Mouse (Mus musculus) heart, embryonic 10.5 days (tissue): ENCODE results near the gene Tpgs1. TPM values are rescaled to one million over a fixed set of nuclear protein-coding genes. Genes with fewer than 3 reads are reported as not detected.

Experiments
- DNase-seq: peaks from one replicate; pipeline ENCODE4 v3.0.0-alpha.2; 2017; ENCODE audit warnings: low spot score
- H3K27ac ChIP-seq: fragments of 300-500 bp; sonication (generic); 2 replicates; pipeline ENCODE4 v1.5.1; 2016; ENCODE audit warnings: mild to moderate bottlenecking
- H3K27me3 ChIP-seq: fragments of 300-500 bp; sonication (generic); 2 replicates; pipeline ENCODE4 v1.6.1; 2016; ENCODE audit warnings: mild to moderate bottlenecking; ENCODE audit not compliant: poor library complexity, insufficient read depth, severe bottlenecking
- H3K36me3 ChIP-seq: fragments of 300-500 bp; sonication (generic); 2 replicates; pipeline ENCODE4 v1.6.1; 2016; ENCODE audit warnings: mild to moderate bottlenecking, moderate library complexity
- H3K4me1 ChIP-seq: fragments of 300-500 bp; sonication (generic); 2 replicates; pipeline ENCODE4 v1.6.1; 2016; ENCODE audit warnings: mild to moderate bottlenecking
- H3K4me3 ChIP-seq: fragments of 300-500 bp; sonication (generic); 2 replicates; pipeline ENCODE4 v1.5.1; 2016; ENCODE audit warnings: mild to moderate bottlenecking, moderate library complexity
- H3K9me3 ChIP-seq: fragments of 300-500 bp; sonication (generic); 2 replicates; pipeline ENCODE4 v1.6.1; 2016; ENCODE audit warnings: mild to moderate bottlenecking, moderate library complexity
- WGBS: fragments of 180-500 bp; shearing (Covaris S2); methylation state at CpG from one replicate; pipeline ENCODE4 v1.1.7; 2016; 5-methylcytosine and 5-hydroxymethylcytosine counted together
- polyA plus RNA-seq: library from polyadenylated mRNA; unstranded; fragments of >200 nt; fragmentation: Nextera tagmentation; extraction: Ambion mirVana; gene quantifications from 2 replicates; pipeline ENCODE4 v1.2.1, GENCODE M21; 2016

Gene Tpgs1
- polyA plus RNA-seq, 1 experiment from 2014 or later = 59.4 TPM

GRCm38 (mm10) chr10:79671396-79672087 is 2.4 kb downstream of the Tpgs1 start:
- peaks cover 16% of the 10 kb centered on the region; the same call in 1 of the 2 replicates for H3K36me3 ChIP-seq
- H3K9me3 ChIP-seq = no peaks in the 10 kb centered on the region
- H3K4me3 ChIP-seq = no peak overlapping the region
- no peak for DNase-seq
- peaks cover 32% of the 10 kb centered on the region for H3K4me1 ChIP-seq
- WGBS = 83% methylated on average over 6 of the region's 6 CpGs
- H3K27ac ChIP-seq = no peak overlapping the region
- no peaks in the 10 kb centered on the region for H3K27me3 ChIP-seq

- Histone ChIP-seq H3K9me3 (no peaks in the 10 kb centered on the region), H3K4me1 (peaks cover 32% of the 10 kb centered on the region), H3K36me3 (peaks cover 16% of the 10 kb centered on the region; the same call in 1 of the 2 replicates), H3K27ac (no peak overlapping the region), H3K27me3 (no peaks in the 10 kb centered on the region), H3K4me3 (no peak overlapping the region)
- no peak for DNase-seq
- 62% methylated on average over 3 of the region's 3 CpGs for WGBS
These were observed 2.9 kb downstream of the Tpgs1 start for GRCm38 (mm10) chr10:79672088-79672455.

DNA sequence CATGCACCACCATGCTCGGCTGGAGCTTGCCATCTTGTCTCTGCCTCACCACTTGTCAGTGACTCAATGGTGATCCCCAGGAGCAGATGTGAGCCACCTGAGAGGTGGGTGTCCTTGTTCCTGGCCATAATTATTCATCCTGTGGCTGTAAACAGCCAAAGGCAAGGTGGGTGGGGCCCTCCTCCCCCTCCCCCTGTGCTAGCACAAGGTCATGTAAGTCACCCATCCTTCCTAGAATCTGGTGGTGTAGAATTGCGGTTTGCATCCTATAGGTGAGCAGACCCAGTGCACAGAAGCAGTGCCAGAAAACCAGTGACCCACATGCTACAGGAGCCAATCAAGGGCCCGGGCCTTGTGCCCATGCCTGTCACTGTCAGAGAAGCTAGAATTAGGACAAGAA is 3.9 kb downstream of the Tpgs1 start:
- Histone ChIP-seq H3K4me1 (peaks cover 32% of the 10 kb centered on the region), H3K27me3 (no peaks in the 10 kb centered on the region), H3K4me3 (no peak overlapping the region), H3K27ac (no peak overlapping the region), H3K9me3 (no peaks in the 10 kb centered on the region), H3K36me3 (peaks cover 16% of the 10 kb centered on the region; the same call in 1 of the 2 replicates)
- WGBS = 83% methylated on average over 3 of the region's 3 CpGs
- DNase-seq = no peak

- H3K27me3 ChIP-seq = no peaks in the 10 kb centered on the region; the same call in 1 of the 2 replicates
- H3K36me3 ChIP-seq = peaks cover 16% of the 10 kb centered on the region; the same call in 1 of the 2 replicates
- no peaks in the 10 kb centered on the region for H3K9me3 ChIP-seq
- peak overlapping the region; percentile 64; the same call in 1 of the 2 replicates for H3K27ac ChIP-seq
- H3K4me1 ChIP-seq = peaks cover 28% of the 10 kb centered on the region
- 37% methylated on average over 44 of the region's 44 CpGs for WGBS
- no peak for DNase-seq
- H3K4me3 ChIP-seq = peak overlapping the region; percentile 40
These were observed 6.3 kb downstream of the Tpgs1 start for GRCm38 (mm10) chr10:79675346-79676035.

DNA sequence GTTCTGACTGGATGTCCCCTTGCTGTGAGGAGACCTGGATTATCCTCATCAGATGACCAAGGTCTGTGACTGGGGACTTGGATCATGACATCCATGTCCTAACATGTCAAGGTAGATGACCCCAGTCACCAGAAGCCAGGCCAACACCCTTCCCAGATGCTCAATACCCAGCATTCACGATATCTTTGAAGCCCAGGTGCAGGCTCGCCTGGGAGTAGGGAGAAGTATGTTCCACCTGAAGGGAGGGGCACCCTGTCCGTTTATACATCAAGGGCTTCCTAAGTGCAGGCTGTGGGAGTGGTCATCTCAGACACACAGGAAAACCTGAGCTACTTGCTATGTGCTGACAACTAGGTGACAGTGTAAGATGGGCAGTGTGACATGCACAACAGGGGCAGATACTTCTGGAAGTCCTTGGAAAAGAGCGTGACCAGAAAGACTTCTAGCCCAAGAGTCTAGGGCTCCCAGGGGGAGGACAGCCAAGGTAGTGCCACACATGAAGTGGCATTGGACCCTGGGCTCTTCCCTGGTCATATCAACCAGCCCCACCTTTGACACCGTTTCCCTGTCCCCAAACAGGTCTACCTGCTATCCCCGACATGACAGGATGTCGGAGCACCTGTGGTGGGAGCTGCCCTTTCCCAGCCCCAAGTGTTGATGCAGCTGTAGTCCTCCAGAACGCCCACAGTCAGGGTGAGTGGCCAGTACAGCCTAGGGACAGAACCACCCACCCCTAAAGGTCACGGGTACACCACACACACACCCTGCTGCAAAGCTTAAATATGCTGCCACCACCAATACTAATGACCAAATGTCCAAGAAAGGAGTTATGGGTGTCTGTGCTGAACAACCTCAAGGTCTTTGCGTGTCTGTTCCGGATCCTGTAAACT is 11.7 kb downstream of the Tpgs1 start:
- peak overlapping the region; percentile 85 for H3K4me3 ChIP-seq
- H3K27ac ChIP-seq = peak overlapping the region; percentile 90
- no peaks in the 10 kb centered on the region for H3K9me3 ChIP-seq
- H3K4me1 ChIP-seq = peaks cover 41% of the 10 kb centered on the region
- DNase-seq = peak; percentile 74
- peaks cover 23% of the 10 kb centered on the region for H3K36me3 ChIP-seq
- WGBS = 33% methylated on average over 11 of the region's 11 CpGs
- H3K27me3 ChIP-seq = no peaks in the 10 kb centered on the region; the same call in 1 of the 2 replicates

DNA sequence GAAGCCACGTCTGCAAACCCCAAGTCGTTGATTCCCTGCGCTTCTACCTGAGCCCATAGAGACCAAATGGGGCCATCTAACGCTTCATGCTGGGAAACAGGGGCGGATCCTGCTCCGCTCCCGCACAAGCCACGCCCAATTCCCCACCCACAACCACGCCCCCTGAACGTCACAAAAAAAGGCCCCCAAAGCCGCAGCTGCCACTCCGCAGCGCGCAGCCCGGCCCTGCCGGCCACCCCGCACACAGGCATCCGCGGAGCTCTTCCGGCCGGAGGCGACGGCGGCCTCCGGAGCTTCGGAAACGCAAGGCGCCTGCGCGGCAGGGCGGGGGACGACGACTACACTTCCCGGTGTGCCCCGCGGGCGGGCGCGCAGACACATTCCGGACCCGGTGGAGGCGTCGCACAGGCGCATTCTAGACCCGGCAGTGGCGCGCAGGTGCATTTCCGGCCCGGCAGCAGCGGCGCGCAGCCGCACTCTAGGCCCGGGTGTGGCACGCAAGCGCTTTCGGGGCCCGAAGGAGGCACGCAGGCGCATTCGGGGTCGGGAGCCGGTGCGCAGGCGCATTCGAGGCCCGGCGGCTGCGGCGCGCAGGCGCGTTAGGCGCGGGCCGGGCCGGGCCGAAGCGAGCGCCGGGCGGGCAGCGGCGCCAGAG is 12.5 kb downstream of the Tpgs1 start, which contains the start of gene Cdc34:
Cdc34 (plus strand) TSS at position 605 of the 655 bp plus-strand sequence.
- Histone ChIP-seq H3K27ac (peak within 1 kb of the TSS; percentile 90), H3K4me1 (peaks cover 44% of the 10 kb centered on the region), H3K36me3 (peaks cover 30% of the 10 kb centered on the region), H3K27me3 (no peaks in the 10 kb centered on the region; the same call in 1 of the 2 replicates), H3K4me3 (peak within 1 kb of the TSS; percentile 85), H3K9me3 (no peaks in the 10 kb centered on the region)
- under 1% methylated on average over 84 of the region's 84 CpGs for WGBS
- DNase-seq = peak; percentile 99

DNA sequence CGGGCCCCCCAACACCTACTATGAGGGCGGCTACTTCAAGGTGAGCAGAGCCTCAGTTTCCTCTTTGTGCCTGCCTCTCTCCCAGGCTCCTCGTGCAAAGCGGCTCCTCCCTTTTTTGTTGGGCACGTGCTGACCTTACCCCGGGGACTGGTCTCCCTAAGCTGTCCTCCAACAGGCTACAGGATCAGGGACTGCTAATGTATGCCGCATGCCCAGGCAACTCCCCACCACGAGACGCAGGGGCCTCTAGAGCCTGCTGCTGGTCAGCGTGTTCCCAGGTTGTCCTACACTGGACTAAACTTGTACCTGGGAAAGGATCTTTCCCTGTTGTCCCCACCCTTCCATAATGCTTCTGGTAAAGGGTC is 13.4 kb downstream of the Tpgs1 start:
- no peaks in the 10 kb centered on the region; the same call in 1 of the 2 replicates for H3K27me3 ChIP-seq
- H3K4me3 ChIP-seq = peak overlapping the region; percentile 85
- no peaks in the 10 kb centered on the region for H3K9me3 ChIP-seq
- DNase-seq = peak; percentile 84
- H3K36me3 ChIP-seq = peaks cover 38% of the 10 kb centered on the region
- peak overlapping the region; percentile 90 for H3K27ac ChIP-seq
- WGBS = under 1% methylated on average over 10 of the region's 10 CpGs
- H3K4me1 ChIP-seq = peaks cover 49% of the 10 kb centered on the region

GRCm38 (mm10) chr10:79682916-79683582 is 13.9 kb downstream of the Tpgs1 start:
- no peaks in the 10 kb centered on the region for H3K9me3 ChIP-seq
- 10% methylated on average over 10 of the region's 10 CpGs for WGBS
- DNase-seq = peak; percentile 89

GRCm38 (mm10) chr10:79683726-79684640 is 14.8 kb downstream of the Tpgs1 start:
- Histone ChIP-seq H3K27ac (peak overlapping the region; percentile 90), H3K27me3 (no peaks in the 10 kb centered on the region; the same call in 1 of the 2 replicates), H3K9me3 (no peaks in the 10 kb centered on the region), H3K4me1 (peaks cover 49% of the 10 kb centered on the region), H3K36me3 (peaks cover 52% of the 10 kb centered on the region), H3K4me3 (peak overlapping the region; percentile 85)
- 80% methylated on average over 6 of the region's 6 CpGs for WGBS
- peak; percentile 79 for DNase-seq

More at GRCm38 (mm10) chr10:79682916-79683582, 13.9 kb downstream of the Tpgs1 start:
- Histone ChIP-seq H3K4me3 (peak overlapping the region; percentile 85), H3K4me1 (peaks cover 49% of the 10 kb centered on the region), H3K36me3 (peaks cover 43% of the 10 kb centered on the region), H3K27me3 (no peaks in the 10 kb centered on the region; the same call in 1 of the 2 replicates), H3K27ac (peak overlapping the region; percentile 90)

GRCm38 (mm10) chr10:79684770-79685600 is 15.8 kb downstream of the Tpgs1 start:
- no peaks in the 10 kb centered on the region for H3K27me3 ChIP-seq
- peaks cover 60% of the 10 kb centered on the region for H3K36me3 ChIP-seq
- H3K9me3 ChIP-seq = no peaks in the 10 kb centered on the region
- peaks cover 49% of the 10 kb centered on the region for H3K4me1 ChIP-seq
- H3K27ac ChIP-seq = peak overlapping the region; percentile 90; the same call in 1 of the 2 replicates
- DNase-seq = peak; percentile 72
- 92% methylated on average over 25 of the region's 25 CpGs for whole genome bisulfite sequencing
- no peak overlapping the region for H3K4me3 ChIP-seq
